Mouse (Mus musculus) heart, postnatal 4 days (tissue): ENCODE measurements around the gene Ddx31. TPM values are rescaled to one million over a fixed set of nuclear protein-coding genes. Genes with fewer than 3 reads are reported as not detected.

Experiments
- total RNA-seq, 2 experiments: library from RNA; stranded (reverse); gene quantifications; 2 replicates each; pipeline ENCODE4 v1.2.3; 2021

Ddx31 gene
- total RNA-seq, 2 experiments from 2014 or later = 5.5 to 6.1 TPM

Other genes with a start within 250 kb of the Ddx31 start
- gene Gfi1b, start 218.4 kb upstream of the Ddx31 start, total RNA-seq = not detected
- gene Tsc1, start 199.2 kb upstream of the Ddx31 start, total RNA-seq = 10 to 100 TPM; 16.4 to 17.5 TPM
- under 1 TPM; 0.59 to 0.71 TPM for gene Spaca9, start 140.7 kb upstream of the Ddx31 start, total RNA-seq
- gene Ak8, start 140.2 kb upstream of the Ddx31 start, total RNA-seq = not detected
- 10 to 100 TPM; 23.2 to 26.7 TPM for gene Gtf3c4, start within 50 bp of the Ddx31 start, total RNA-seq
- gene Barhl1, start 76.3 kb downstream of the Ddx31 start, total RNA-seq = not detected
- gene Cfap77, start 214.7 kb downstream of the Ddx31 start, total RNA-seq = under 1 TPM in 1 of 2 experiments, not detected in 1; 0.27 TPM
- gene Ttf1, start 219.9 kb downstream of the Ddx31 start, total RNA-seq = 1 to 10 TPM; 6.1 to 6.3 TPM